Mouse (Mus musculus): ENCODE measurements around the gene Plin5. TPM values are rescaled to one million over a fixed set of nuclear protein-coding genes. Genes with fewer than 3 reads are reported as not detected.
A peak's percentile ranks its signal among the peaks of the same experiment; 100 is the strongest.
"Not testable (repeated sequence)": the region's sequence is repeated elsewhere in the genome, so short reads cannot be mapped to it uniquely, and the experiment has no call there.

Plin5 gene
- total and polyA plus RNA-seq, 2 experiments: 19.2 to 42.7 TPM

- H3K79me2 ChIP-seq (ENCODE audit: control insufficient read depth, insufficient read depth, low read length): no peaks in the 10 kb centered on the region
- DNase-seq (ENCODE audit: extremely low read depth, low read depth, low spot score): peak; percentile 70
- peaks cover 3% of the 10 kb centered on the region; the same call in 1 of the 2 replicates for H3K36me3 ChIP-seq (ENCODE audit: control insufficient read depth, insufficient read depth, low read length)
- peaks cover 28% of the 10 kb centered on the region for H3K4me1 ChIP-seq (ENCODE audit: control insufficient read depth, insufficient read depth, low read length)
- H3K27ac ChIP-seq (replicated peaks; ENCODE audit: insufficient read depth, low read depth, low read length): peak within 1 kb of the TSS; percentile 85
- no peak for TF ChIP-seq CTCF (IDR thresholded peaks at IDR 0.05; ENCODE audit: low read depth, low read length)
- TF ChIP-seq POLR2A (IDR thresholded peaks at IDR 0.05; ENCODE audit: extremely low read depth, insufficient read depth, low read length): 0 out of 2 replicates have a peak, but pooled peaks have one; percentile 13
- 41% methylated on average over 10 of the region's 10 CpGs for WGBS
- no peak within 1 kb of the TSS for H3K4me3 ChIP-seq (ENCODE audit: insufficient read depth, low read depth, low read length)
- peak within 1 kb of the TSS; percentile 20; the same call in 1 of the 2 replicates for H3K9ac ChIP-seq (ENCODE audit: low read depth, low read length)
- no peaks in the 10 kb centered on the region for H3K27me3 ChIP-seq (ENCODE audit: control insufficient read depth, insufficient read depth, low read length)
Measured at GRCm38 (mm10) chr17:56109219-56110051, 8.0 kb downstream of the Plin5 start, which contains the start of gene Plin4. Gene Plin4 (minus strand): TSS chr17:56109803.

- Histone ChIP-seq H3K4me3 (ENCODE audit: insufficient read depth, low read depth, low read length) (no peak overlapping the region), H3K36me3 (ENCODE audit: control insufficient read depth, insufficient read depth, low read length) (peaks cover 3% of the 10 kb centered on the region; the same call in 1 of the 2 replicates), H3K79me2 (ENCODE audit: control insufficient read depth, insufficient read depth, low read length) (no peaks in the 10 kb centered on the region), H3K4me1 (ENCODE audit: control insufficient read depth, insufficient read depth, low read length) (peaks cover 26% of the 10 kb centered on the region), H3K27me3 (ENCODE audit: control insufficient read depth, insufficient read depth, low read length) (no peaks in the 10 kb centered on the region), H3K27ac (replicated peaks; ENCODE audit: insufficient read depth, low read depth, low read length) (peak overlapping the region; percentile 85), H3K9ac (ENCODE audit: low read depth, low read length) (peak overlapping the region; percentile 20; the same call in 1 of the 2 replicates)
- 25% methylated on average over 6 of the region's 6 CpGs for WGBS
- 0 out of 2 replicates have a peak, but pooled peaks have one; percentile 18 for TF ChIP-seq POLR2A (IDR thresholded peaks at IDR 0.05; ENCODE audit: extremely low read depth, insufficient read depth, low read length)
- TF ChIP-seq CTCF (IDR thresholded peaks at IDR 0.05; ENCODE audit: low read depth, low read length): no peak
- DNase-seq (ENCODE audit: extremely low read depth, low read depth, low spot score): peak; percentile 93
Measured at GRCm38 (mm10) chr17:56108334-56109044, 8.9 kb downstream of the Plin5 start.

GRCm38 (mm10) chr17:56107736-56108135 lies 9.7 kb downstream of the Plin5 start:
- no peaks in the 10 kb centered on the region for H3K27me3 ChIP-seq (ENCODE audit: control insufficient read depth, insufficient read depth, low read length)
- no peak for DNase-seq (ENCODE audit: extremely low read depth, low read depth, low spot score)
- H3K79me2 ChIP-seq (ENCODE audit: control insufficient read depth, insufficient read depth, low read length): no peaks in the 10 kb centered on the region
- H3K4me3 ChIP-seq (ENCODE audit: insufficient read depth, low read depth, low read length): no peak overlapping the region
- TF ChIP-seq POLR2A (IDR thresholded peaks at IDR 0.05; ENCODE audit: extremely low read depth, insufficient read depth, low read length) (no peak), CTCF (IDR thresholded peaks at IDR 0.05; ENCODE audit: low read depth, low read length) (no peak)
- WGBS: 69% methylated on average over 2 of the region's 2 CpGs
- no peak overlapping the region for H3K9ac ChIP-seq (ENCODE audit: low read depth, low read length)
- peaks cover 22% of the 10 kb centered on the region for H3K4me1 ChIP-seq (ENCODE audit: control insufficient read depth, insufficient read depth, low read length)
- no peak overlapping the region for H3K27ac ChIP-seq (replicated peaks; ENCODE audit: insufficient read depth, low read depth, low read length)
- peaks cover 3% of the 10 kb centered on the region; the same call in 1 of the 2 replicates for H3K36me3 ChIP-seq (ENCODE audit: control insufficient read depth, insufficient read depth, low read length)

- no peak overlapping the region for H3K4me3 ChIP-seq (ENCODE audit: insufficient read depth, low read depth, low read length)
- H3K36me3 ChIP-seq (ENCODE audit: control insufficient read depth, insufficient read depth, low read length): 0 out of 2 replicates have a peak, but pooled peaks cover 3% of the 10 kb centered on the region
- 87% methylated on average over 4 of the region's 4 CpGs for WGBS
- no peaks in the 10 kb centered on the region for H3K27me3 ChIP-seq (ENCODE audit: control insufficient read depth, insufficient read depth, low read length)
- DNase-seq (ENCODE audit: extremely low read depth, low read depth, low spot score): no peak
- H3K9ac ChIP-seq (ENCODE audit: low read depth, low read length): no peak overlapping the region
- no peaks in the 10 kb centered on the region for H3K79me2 ChIP-seq (ENCODE audit: control insufficient read depth, insufficient read depth, low read length)
- TF ChIP-seq POLR2A (IDR thresholded peaks at IDR 0.05; ENCODE audit: extremely low read depth, insufficient read depth, low read length): no peak
- no peak for TF ChIP-seq CTCF (IDR thresholded peaks at IDR 0.05; ENCODE audit: low read depth, low read length)
- H3K27ac ChIP-seq (replicated peaks; ENCODE audit: insufficient read depth, low read depth, low read length): no peak overlapping the region
- peaks cover 22% of the 10 kb centered on the region for H3K4me1 ChIP-seq (ENCODE audit: control insufficient read depth, insufficient read depth, low read length)
Measured at GRCm38 (mm10) chr17:56106981-56107380, 10.4 kb downstream of the Plin5 start.

DNA sequence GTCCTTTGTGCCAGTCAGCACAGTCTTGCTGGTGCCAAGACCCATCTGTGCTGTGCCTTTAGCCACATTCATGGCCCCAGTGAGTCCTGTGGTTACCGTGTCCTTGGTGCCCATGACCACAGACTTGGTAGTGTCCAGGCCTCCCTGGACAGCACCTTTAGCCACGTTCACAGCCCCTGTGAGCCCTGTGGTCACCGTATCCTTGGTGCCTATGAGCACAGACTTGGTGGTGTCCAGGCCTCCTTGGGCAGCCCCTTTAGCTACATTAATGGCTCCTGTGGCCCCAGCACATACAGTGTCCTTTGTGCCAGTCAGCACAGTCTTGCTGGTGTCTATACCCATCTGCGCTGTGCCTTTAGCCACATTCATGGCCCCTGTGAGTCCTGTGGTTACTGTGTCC lies 11.0 kb downstream of the Plin5 start:
- H3K4me1 ChIP-seq (ENCODE audit: control insufficient read depth, insufficient read depth, low read length): peaks cover 22% of the 10 kb centered on the region
- WGBS: 97% methylated on average over 4 of the region's 4 CpGs
- not testable (repeated sequence) for H3K27ac ChIP-seq (replicated peaks; ENCODE audit: insufficient read depth, low read depth, low read length); H3K9ac ChIP-seq (ENCODE audit: low read depth, low read length); DNase-seq (ENCODE audit: extremely low read depth, low read depth, low spot score); H3K27me3 ChIP-seq (ENCODE audit: control insufficient read depth, insufficient read depth, low read length); H3K36me3 ChIP-seq (ENCODE audit: control insufficient read depth, insufficient read depth, low read length); H3K4me3 ChIP-seq (ENCODE audit: insufficient read depth, low read depth, low read length); H3K79me2 ChIP-seq (ENCODE audit: control insufficient read depth, insufficient read depth, low read length)

DNA sequence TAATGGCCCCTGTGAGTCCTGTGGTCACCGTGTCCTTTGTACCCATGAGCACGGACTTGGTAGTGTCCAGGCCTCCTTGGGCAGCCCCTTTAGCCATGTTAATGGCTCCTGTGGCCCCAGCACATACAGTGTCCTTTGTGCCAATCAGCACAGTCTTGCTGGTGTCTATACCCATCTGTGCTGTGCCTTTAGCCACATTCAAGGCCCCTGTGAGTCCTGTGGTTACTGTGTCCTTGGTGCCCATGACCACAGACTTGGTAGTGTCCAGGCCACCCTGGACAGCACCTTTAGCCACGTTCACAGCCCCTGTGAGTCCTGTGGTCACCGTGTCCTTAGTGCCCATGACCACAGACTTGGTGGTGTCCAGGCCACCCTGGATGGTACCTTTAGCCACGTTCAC lies 12.6 kb downstream of the Plin5 start:
- WGBS: 98% methylated on average over 3 of the region's 5 CpGs
- not testable (repeated sequence) for H3K4me3 ChIP-seq (ENCODE audit: insufficient read depth, low read depth, low read length); DNase-seq (ENCODE audit: extremely low read depth, low read depth, low spot score); H3K36me3 ChIP-seq (ENCODE audit: control insufficient read depth, insufficient read depth, low read length); H3K79me2 ChIP-seq (ENCODE audit: control insufficient read depth, insufficient read depth, low read length); H3K27ac ChIP-seq (replicated peaks; ENCODE audit: insufficient read depth, low read depth, low read length); H3K27me3 ChIP-seq (ENCODE audit: control insufficient read depth, insufficient read depth, low read length); H3K9ac ChIP-seq (ENCODE audit: low read depth, low read length)
- peaks cover 19% of the 10 kb centered on the region for H3K4me1 ChIP-seq (ENCODE audit: control insufficient read depth, insufficient read depth, low read length)

All from liver, adult 2 months (tissue).